Mouse (Mus musculus): ENCODE measurements around the gene Utrn. TPM values are rescaled to one million over a fixed set of nuclear protein-coding genes. Genes with fewer than 3 reads are reported as not detected.

Gene Utrn
- total and polyA plus RNA-seq, 3 experiments = 0.31 to 1.1 (median 0.67) TPM

- Histone ChIP-seq H3K4me2 (ENCODE audit: insufficient read depth, low read depth, poor library complexity, severe bottlenecking) (no peak overlapping the region), H3K9ac (ENCODE audit: insufficient read depth, low read depth) (no peak overlapping the region), H3K4me1 (ENCODE audit: control insufficient read depth in 1 of 2, insufficient read depth in 2 of 2) (no peaks in the 10 kb centered on the region), H3K4me3 (replicated peaks in 1 of 3; ENCODE audit: low read depth in 2 of 3, low read length in 2 of 3, poor library complexity in 1 of 3) (no peak overlapping the region), H3K9me3 (replicated peaks; ENCODE audit: low read length) (no peaks in the 10 kb centered on the region), H3K79me2 (replicated peaks; ENCODE audit: control insufficient read depth, extremely low read depth, insufficient read depth, poor library complexity, severe bottlenecking) (no peaks in the 10 kb centered on the region), H3K27ac (ENCODE audit: insufficient read depth, low read depth) (no peak overlapping the region), H3K27me3 (replicated peaks) (no peaks in the 10 kb centered on the region), H3K36me3 (replicated peaks in 1 of 2; ENCODE audit: control insufficient read depth in 1 of 2, insufficient read depth in 1 of 2, low read length in 1 of 2) (no peaks in the 10 kb centered on the region)
- no peak for TF ChIP-seq SIN3A (IDR thresholded peaks at IDR 0.05; ENCODE audit: low read length)
- no peak for TF ChIP-seq JUND (conservative IDR thresholded peaks at IDR 0.05; ENCODE audit: low read depth, low read length)
- TF ChIP-seq IRF4 (IDR thresholded peaks at IDR 0.05; ENCODE audit: low read depth, low read length) = no peak
- no peak for TF ChIP-seq POLR2A (IDR thresholded peaks at IDR 0.05; ENCODE audit: low read depth, low read length)
- TF ChIP-seq GABPA (IDR thresholded peaks at IDR 0.05; ENCODE audit: insufficient replicate concordance, low read depth, low read length) = no peak
- TF ChIP-seq POLR2AphosphoS2 (IDR thresholded peaks at IDR 0.05; ENCODE audit: low read depth, low read length) = no peak
- TF ChIP-seq NELFE (IDR thresholded peaks at IDR 0.05; ENCODE audit: low read depth, low read length) = no peak
- no peak for TF ChIP-seq ZMIZ1 (IDR thresholded peaks at IDR 0.05; ENCODE audit: low read depth, low read length)
- TF ChIP-seq ZNF384 (IDR thresholded peaks at IDR 0.05; ENCODE audit: low read depth, low read length) = no peak
- TF ChIP-seq NRF1 (IDR thresholded peaks at IDR 0.05; ENCODE audit: low read depth, low read length) = no peak
- no peak for TF ChIP-seq PAX5 (IDR thresholded peaks at IDR 0.05; ENCODE audit: low read length)
- no peak for TF ChIP-seq MAFK (IDR thresholded peaks at IDR 0.05; ENCODE audit: insufficient replicate concordance, low read length)
- no peak for TF ChIP-seq USF2 (conservative IDR thresholded peaks at IDR 0.05; ENCODE audit: low read depth, low read length)
- no peak for TF ChIP-seq EP300 (IDR thresholded peaks at IDR 0.05; ENCODE audit: low read length)
- TF ChIP-seq RCOR1 (conservative IDR thresholded peaks at IDR 0.05; ENCODE audit: low read depth, low read length) = no peak
- TF ChIP-seq KAT2A (IDR thresholded peaks at IDR 0.05; ENCODE audit: insufficient replicate concordance, low read length) = no peak
- TF ChIP-seq E2F4 (IDR thresholded peaks at IDR 0.05; ENCODE audit: insufficient replicate concordance, low read depth, low read length) = no peak
- no peak for TF ChIP-seq CHD1 (IDR thresholded peaks at IDR 0.05; ENCODE audit: low read depth, low read length)
- in situ Hi-C loops (cut with MboI; ENCODE audit: low pct_ligation_motif_present, low pct_unique_long_range_greater_than_20kb, low sequenced_read_pairs) (loop anchor here (25.0 kb wide), 1 partner anchor 402 kb away; no protein-coding TSS in a partner anchor), dilution Hi-C loops (cut with MboI; ENCODE audit: extremely low pct_ligation_motif_present, extremely low pct_unique_long_range_greater_than_20kb, low sequenced_read_pairs) (no loop called here)
- no peak for DNase-seq (ENCODE audit: extremely low read depth)
These were observed 229.5 kb downstream of the Utrn start for GRCm38 (mm10) chr10:12639638-12640037.

- no peak for TF ChIP-seq TCF12 (IDR thresholded peaks at IDR 0.05; ENCODE audit: low read depth, low read length)
- no peak for TF ChIP-seq HCFC1 (IDR thresholded peaks at IDR 0.05; ENCODE audit: low read depth, low read length)
- no peak for TF ChIP-seq NELFE (IDR thresholded peaks at IDR 0.05; ENCODE audit: low read depth, low read length)
- TF ChIP-seq EP300 (IDR thresholded peaks at IDR 0.05; ENCODE audit: low read length) = no peak
- no peak for TF ChIP-seq ETS1 (conservative IDR thresholded peaks at IDR 0.05; ENCODE audit: low read depth, low read length)
- no peak for TF ChIP-seq USF1 (IDR thresholded peaks at IDR 0.05; ENCODE audit: low read depth, low read length)
- no peak for TF ChIP-seq CHD1 (IDR thresholded peaks at IDR 0.05; ENCODE audit: low read depth, low read length)
- TF ChIP-seq CTCF (conservative IDR thresholded peaks at IDR 0.05 in 1 of 2, IDR thresholded peaks at IDR 0.05 in 1 of 2; ENCODE audit: low read depth in 2 of 2, low read length in 2 of 2) = no peak
- TF ChIP-seq SMC3 (IDR thresholded peaks at IDR 0.05; ENCODE audit: low read depth, low read length) = no peak
- TF ChIP-seq ZMIZ1 (IDR thresholded peaks at IDR 0.05; ENCODE audit: low read depth, low read length) = no peak
- TF ChIP-seq PAX5 (IDR thresholded peaks at IDR 0.05; ENCODE audit: low read length) = no peak
- dilution Hi-C loops (cut with MboI; ENCODE audit: extremely low pct_ligation_motif_present, extremely low pct_unique_long_range_greater_than_20kb, low sequenced_read_pairs) = no loop called here
- H3K36me3 ChIP-seq (replicated peaks in 1 of 2; ENCODE audit: control insufficient read depth in 1 of 2, insufficient read depth in 1 of 2, low read length in 1 of 2) = no peaks in the 10 kb centered on the region
These were observed 235.2 kb downstream of the Utrn start for GRCm38 (mm10) chr10:12633965-12634364.

More at GRCm38 (mm10) chr10:12633965-12634364, 235.2 kb downstream of the Utrn start:
- no peak overlapping the region for H3K9ac ChIP-seq (ENCODE audit: insufficient read depth, low read depth)
- no peak overlapping the region for H3K27ac ChIP-seq (ENCODE audit: insufficient read depth, low read depth)
- H3K4me2 ChIP-seq (ENCODE audit: insufficient read depth, low read depth, poor library complexity, severe bottlenecking) = no peak overlapping the region
- in situ Hi-C loops (cut with MboI; ENCODE audit: low pct_ligation_motif_present, low pct_unique_long_range_greater_than_20kb, low sequenced_read_pairs) = loop anchor here (25.0 kb wide), 1 partner anchor 397 kb away; no protein-coding TSS in a partner anchor
- no peak for DNase-seq (ENCODE audit: extremely low read depth)
- H3K4me3 ChIP-seq (replicated peaks in 1 of 3; ENCODE audit: low read depth in 2 of 3, low read length in 2 of 3, poor library complexity in 1 of 3) = no peak overlapping the region
- no peaks in the 10 kb centered on the region for H3K9me3 ChIP-seq (replicated peaks; ENCODE audit: low read length)
- H3K4me1 ChIP-seq (ENCODE audit: control insufficient read depth in 1 of 2, insufficient read depth in 2 of 2) = no peaks in the 10 kb centered on the region
- no peaks in the 10 kb centered on the region for H3K27me3 ChIP-seq (replicated peaks)
- H3K79me2 ChIP-seq (replicated peaks; ENCODE audit: control insufficient read depth, extremely low read depth, insufficient read depth, poor library complexity, severe bottlenecking) = no peaks in the 10 kb centered on the region
